Mouse (Mus musculus): ENCODE data around the gene Vps13d. TPM values are rescaled to one million over a fixed set of nuclear protein-coding genes. Genes with fewer than 3 reads are reported as not detected.

Gene Vps13d
- polyA plus RNA-seq, 1 experiment = 15.6 TPM

- Histone ChIP-seq H3K4me3 (ENCODE audit: low read depth, low read length) (no peak overlapping the region), H3K4me1 (ENCODE audit: control insufficient read depth, insufficient read depth, low read length) (peaks cover 2% of the 10 kb centered on the region), H3K27ac (ENCODE audit: insufficient read depth, low read length) (no peak overlapping the region), H3K9ac (ENCODE audit: low read depth, poor library complexity, severe bottlenecking) (no peak overlapping the region), H3K9me3 (replicated peaks; ENCODE audit: control insufficient read depth, insufficient read depth, low read length, poor library complexity, severe bottlenecking) (no peaks in the 10 kb centered on the region), H3K36me3 (ENCODE audit: control insufficient read depth, insufficient read depth, low read length, poor library complexity, severe bottlenecking) (no peaks in the 10 kb centered on the region), H3K27me3 (ENCODE audit: control insufficient read depth, insufficient read depth, low read length, poor library complexity, severe bottlenecking) (no peaks in the 10 kb centered on the region)
- no peak for TF ChIP-seq POLR2A (IDR thresholded peaks at IDR 0.05; ENCODE audit: insufficient read depth, low read length)
- no peak for TF ChIP-seq EP300 (IDR thresholded peaks at IDR 0.05; ENCODE audit: insufficient read depth, low read depth, low read length)
- no peak for TF ChIP-seq CTCF (IDR thresholded peaks at IDR 0.05; ENCODE audit: low read depth, low read length)
Observed at GRCm38 (mm10) chr4:145233487-145234228, 38.9 kb upstream of the Vps13d start.

GRCm38 (mm10) chr4:145231732-145232131 lies 36.9 kb upstream of the Vps13d start:
- H3K9ac ChIP-seq (ENCODE audit: low read depth, poor library complexity, severe bottlenecking) = no peak overlapping the region
- no peaks in the 10 kb centered on the region for H3K27me3 ChIP-seq (ENCODE audit: control insufficient read depth, insufficient read depth, low read length, poor library complexity, severe bottlenecking)
- H3K4me3 ChIP-seq (ENCODE audit: low read depth, low read length) = no peak overlapping the region

GRCm38 (mm10) chr4:145230647-145231046 lies 35.8 kb upstream of the Vps13d start:
- H3K27me3 ChIP-seq (ENCODE audit: control insufficient read depth, insufficient read depth, low read length, poor library complexity, severe bottlenecking) = no peaks in the 10 kb centered on the region
- no peak overlapping the region for H3K4me3 ChIP-seq (ENCODE audit: low read depth, low read length)
- no peaks in the 10 kb centered on the region for H3K9me3 ChIP-seq (replicated peaks; ENCODE audit: control insufficient read depth, insufficient read depth, low read length, poor library complexity, severe bottlenecking)
- no peak overlapping the region for H3K27ac ChIP-seq (ENCODE audit: insufficient read depth, low read length)
- H3K36me3 ChIP-seq (ENCODE audit: control insufficient read depth, insufficient read depth, low read length, poor library complexity, severe bottlenecking) = no peaks in the 10 kb centered on the region
- no peak overlapping the region for H3K9ac ChIP-seq (ENCODE audit: low read depth, poor library complexity, severe bottlenecking)
- peaks cover 2% of the 10 kb centered on the region for H3K4me1 ChIP-seq (ENCODE audit: control insufficient read depth, insufficient read depth, low read length)
- TF ChIP-seq CTCF (IDR thresholded peaks at IDR 0.05; ENCODE audit: low read depth, low read length) (no peak), EP300 (IDR thresholded peaks at IDR 0.05; ENCODE audit: insufficient read depth, low read depth, low read length) (no peak), POLR2A (IDR thresholded peaks at IDR 0.05; ENCODE audit: insufficient read depth, low read length) (no peak)

More at GRCm38 (mm10) chr4:145231732-145232131, 36.9 kb upstream of the Vps13d start:
- Histone ChIP-seq H3K36me3 (ENCODE audit: control insufficient read depth, insufficient read depth, low read length, poor library complexity, severe bottlenecking) (no peaks in the 10 kb centered on the region), H3K4me1 (ENCODE audit: control insufficient read depth, insufficient read depth, low read length) (peaks cover 2% of the 10 kb centered on the region), H3K27ac (ENCODE audit: insufficient read depth, low read length) (no peak overlapping the region), H3K9me3 (replicated peaks; ENCODE audit: control insufficient read depth, insufficient read depth, low read length, poor library complexity, severe bottlenecking) (no peaks in the 10 kb centered on the region)
- TF ChIP-seq POLR2A (IDR thresholded peaks at IDR 0.05; ENCODE audit: insufficient read depth, low read length) = no peak
- no peak for TF ChIP-seq EP300 (IDR thresholded peaks at IDR 0.05; ENCODE audit: insufficient read depth, low read depth, low read length)
- TF ChIP-seq CTCF (IDR thresholded peaks at IDR 0.05; ENCODE audit: low read depth, low read length) = no peak

GRCm38 (mm10) chr4:145229524-145230163 lies 34.8 kb upstream of the Vps13d start:
- Histone ChIP-seq H3K9ac (ENCODE audit: low read depth, poor library complexity, severe bottlenecking) (no peak overlapping the region), H3K27ac (ENCODE audit: insufficient read depth, low read length) (no peak overlapping the region), H3K36me3 (ENCODE audit: control insufficient read depth, insufficient read depth, low read length, poor library complexity, severe bottlenecking) (no peaks in the 10 kb centered on the region), H3K4me1 (ENCODE audit: control insufficient read depth, insufficient read depth, low read length) (peaks cover 2% of the 10 kb centered on the region), H3K9me3 (replicated peaks; ENCODE audit: control insufficient read depth, insufficient read depth, low read length, poor library complexity, severe bottlenecking) (no peaks in the 10 kb centered on the region), H3K4me3 (ENCODE audit: low read depth, low read length) (no peak overlapping the region), H3K27me3 (ENCODE audit: control insufficient read depth, insufficient read depth, low read length, poor library complexity, severe bottlenecking) (no peaks in the 10 kb centered on the region)
- TF ChIP-seq CTCF (IDR thresholded peaks at IDR 0.05; ENCODE audit: low read depth, low read length) = no peak

GRCm38 (mm10) chr4:145229051-145229450 lies 34.2 kb upstream of the Vps13d start:
- Histone ChIP-seq H3K9me3 (replicated peaks; ENCODE audit: control insufficient read depth, insufficient read depth, low read length, poor library complexity, severe bottlenecking) (no peaks in the 10 kb centered on the region), H3K27ac (ENCODE audit: insufficient read depth, low read length) (no peak overlapping the region), H3K27me3 (ENCODE audit: control insufficient read depth, insufficient read depth, low read length, poor library complexity, severe bottlenecking) (no peaks in the 10 kb centered on the region), H3K36me3 (ENCODE audit: control insufficient read depth, insufficient read depth, low read length, poor library complexity, severe bottlenecking) (no peaks in the 10 kb centered on the region), H3K9ac (ENCODE audit: low read depth, poor library complexity, severe bottlenecking) (no peak overlapping the region), H3K4me3 (ENCODE audit: low read depth, low read length) (no peak overlapping the region), H3K4me1 (ENCODE audit: control insufficient read depth, insufficient read depth, low read length) (peaks cover 2% of the 10 kb centered on the region)
- TF ChIP-seq POLR2A (IDR thresholded peaks at IDR 0.05; ENCODE audit: insufficient read depth, low read length) (no peak), CTCF (IDR thresholded peaks at IDR 0.05; ENCODE audit: low read depth, low read length) (no peak)

- Histone ChIP-seq H3K9me3 (replicated peaks; ENCODE audit: control insufficient read depth, insufficient read depth, low read length, poor library complexity, severe bottlenecking) (no peaks in the 10 kb centered on the region), H3K9ac (ENCODE audit: low read depth, poor library complexity, severe bottlenecking) (no peak overlapping the region), H3K27ac (ENCODE audit: insufficient read depth, low read length) (no peak overlapping the region), H3K36me3 (ENCODE audit: control insufficient read depth, insufficient read depth, low read length, poor library complexity, severe bottlenecking) (no peaks in the 10 kb centered on the region), H3K27me3 (ENCODE audit: control insufficient read depth, insufficient read depth, low read length, poor library complexity, severe bottlenecking) (no peaks in the 10 kb centered on the region), H3K4me1 (ENCODE audit: control insufficient read depth, insufficient read depth, low read length) (no peaks in the 10 kb centered on the region), H3K4me3 (ENCODE audit: low read depth, low read length) (no peak overlapping the region)
- TF ChIP-seq EP300 (IDR thresholded peaks at IDR 0.05; ENCODE audit: insufficient read depth, low read depth, low read length) (no peak), CTCF (IDR thresholded peaks at IDR 0.05; ENCODE audit: low read depth, low read length) (no peak), POLR2A (IDR thresholded peaks at IDR 0.05; ENCODE audit: insufficient read depth, low read length) (no peak)
Observed at GRCm38 (mm10) chr4:145224613-145225012, 29.8 kb upstream of the Vps13d start.
